Mouse (Mus musculus) forebrain, embryonic 10.5 days (tissue): ENCODE data around the gene Atp8a2. TPM values are rescaled to one million over a fixed set of nuclear protein-coding genes. Genes with fewer than 3 reads are reported as not detected.
A peak's percentile ranks its signal among the peaks of the same experiment; 100 is the strongest.
"Not testable (repeated sequence)": the region's sequence is repeated elsewhere in the genome, so short reads cannot be mapped to it uniquely, and the experiment has no call there.

ENCODE experiments used
- DNase-seq: peaks from one replicate; pipeline ENCODE4 v3.0.0-alpha.2; 2017; ENCODE audit warnings: low spot score; ENCODE audit errors: extremely low spot score
- H3K27ac ChIP-seq: fragments of 300-500 bp; sonication (generic); 2 replicates; pipeline ENCODE4 v1.5.1; 2016; ENCODE audit warnings: mild to moderate bottlenecking
- H3K27me3 ChIP-seq: fragments of 300-500 bp; sonication (generic); 2 replicates; pipeline ENCODE4 v1.6.1; 2016; ENCODE audit warnings: mild to moderate bottlenecking; ENCODE audit not compliant: poor library complexity, severe bottlenecking
- H3K36me3 ChIP-seq: fragments of 300-500 bp; sonication (generic); replicated peaks from 2 replicates; pipeline ENCODE4 v1.6.1; 2016; ENCODE audit warnings: mild to moderate bottlenecking, moderate library complexity
- H3K4me1 ChIP-seq: fragments of 300-500 bp; sonication (generic); 2 replicates; pipeline ENCODE4 v1.6.1; 2016
- H3K4me3 ChIP-seq: fragments of 300-500 bp; sonication (generic); 2 replicates; pipeline ENCODE4 v1.5.1; 2016; ENCODE audit warnings: mild to moderate bottlenecking, moderate library complexity
- H3K9me3 ChIP-seq: fragments of 300-500 bp; sonication (generic); 2 replicates; pipeline ENCODE4 v1.6.1; 2016; ENCODE audit warnings: mild to moderate bottlenecking, moderate library complexity
- WGBS: fragments of 180-500 bp; shearing (Covaris S2); methylation state at CpG from one replicate; pipeline ENCODE4 v1.1.7; 2016; 5-methylcytosine and 5-hydroxymethylcytosine counted together
- polyA plus RNA-seq: library from polyadenylated mRNA; unstranded; fragments of >200 nt; fragmentation: Nextera tagmentation; extraction: Ambion mirVana; gene quantifications from 2 replicates; pipeline ENCODE4 v1.2.1, GENCODE M21; 2016

Gene Atp8a2
- polyA plus RNA-seq, 1 experiment from 2014 or later: 2.8 TPM

GRCm38 (mm10) chr14:59720386-59720785 lies 476.6 kb downstream of the Atp8a2 start:
- 92% methylated on average over 4 of the region's 4 CpGs for WGBS
- no peak overlapping the region for H3K4me3 ChIP-seq
- H3K27me3 ChIP-seq: peaks cover 20% of the 10 kb centered on the region

DNA sequence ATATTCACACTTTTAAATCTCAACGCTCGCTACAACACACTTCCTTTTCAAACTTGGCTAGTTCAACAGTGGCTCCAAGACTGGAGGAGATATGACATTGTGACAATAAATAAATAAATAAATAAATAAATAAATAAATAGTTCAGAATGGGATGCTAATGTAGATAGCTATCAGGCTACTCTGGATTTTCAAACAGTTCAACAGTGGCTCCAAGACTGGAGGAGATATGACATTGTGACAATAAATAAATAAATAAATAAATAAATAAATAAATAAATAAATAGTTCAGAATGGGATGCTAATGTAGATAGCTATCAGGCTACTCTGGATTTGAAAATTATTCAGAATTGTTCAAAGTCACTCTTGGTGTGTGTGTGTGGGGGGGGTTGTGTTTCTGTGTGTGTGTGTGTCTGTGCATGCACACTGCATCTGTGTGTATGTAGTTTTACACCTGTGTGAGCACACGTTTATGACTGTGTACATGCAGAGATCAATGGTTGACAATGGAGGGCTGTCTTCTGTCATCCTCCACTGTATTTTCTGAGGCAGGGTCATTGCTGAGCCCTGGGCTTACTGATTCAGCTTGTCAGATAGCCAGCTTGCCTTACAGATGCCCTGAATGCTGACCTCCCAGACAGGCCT lies 480.4 kb downstream of the Atp8a2 start:
- DNase-seq, H3K4me3 ChIP-seq, H3K27ac ChIP-seq, H3K27me3 ChIP-seq, H3K9me3 ChIP-seq, H3K4me1 ChIP-seq, H3K36me3 ChIP-seq: not testable (repeated sequence)
- 89% methylated on average over 3 of the region's 3 CpGs for WGBS

More at GRCm38 (mm10) chr14:59720386-59720785, 476.6 kb downstream of the Atp8a2 start:
- no peaks in the 10 kb centered on the region for H3K36me3 ChIP-seq
- H3K27ac ChIP-seq: no peak overlapping the region
- H3K4me1 ChIP-seq: peaks cover 12% of the 10 kb centered on the region
- no peak for DNase-seq
- no peaks in the 10 kb centered on the region for H3K9me3 ChIP-seq

DNA sequence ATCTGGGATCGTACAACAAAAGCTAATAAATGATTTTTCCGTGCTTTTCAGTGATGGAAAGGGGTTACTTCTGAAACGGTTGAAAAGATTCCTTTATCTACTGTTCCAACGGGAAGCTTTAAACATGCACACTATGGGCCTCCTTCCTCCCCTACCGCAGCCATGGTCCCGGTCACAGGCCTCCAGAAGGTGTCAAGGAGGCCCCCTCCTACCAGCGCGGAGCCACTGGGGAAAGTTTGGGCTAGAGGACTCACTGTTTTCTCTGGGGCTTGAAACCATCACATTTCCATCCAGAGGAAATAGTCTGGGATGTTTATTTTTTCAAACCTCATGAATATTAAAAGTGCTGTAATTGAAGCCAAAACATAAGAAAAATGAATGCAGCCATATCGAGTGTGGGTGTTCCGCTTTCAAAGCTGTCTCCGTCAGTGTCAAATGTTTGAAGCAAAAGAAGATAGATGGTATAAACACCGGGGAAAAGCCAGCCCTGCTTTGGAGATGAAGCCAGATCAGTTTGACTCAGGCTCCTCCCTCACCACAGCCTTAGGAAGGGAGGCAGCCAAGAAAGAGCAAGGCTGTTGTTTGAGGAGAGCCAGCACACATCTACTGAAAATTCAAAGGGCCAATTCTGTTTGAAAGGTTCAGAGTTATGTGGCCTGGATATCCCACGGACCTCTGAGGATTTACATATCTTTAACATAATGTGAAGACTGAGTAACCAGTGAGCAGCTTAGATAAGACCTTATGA lies 481.1 kb downstream of the Atp8a2 start:
- 76% methylated on average over 13 of the region's 13 CpGs for WGBS
- Histone ChIP-seq H3K9me3 (no peaks in the 10 kb centered on the region), H3K36me3 (no peaks in the 10 kb centered on the region), H3K4me3 (no peak overlapping the region), H3K27me3 (peaks cover 3% of the 10 kb centered on the region; the same call in 1 of the 2 replicates), H3K27ac (peak overlapping the region; percentile 53; the same call in 1 of the 2 replicates), H3K4me1 (peaks cover 14% of the 10 kb centered on the region)
- DNase-seq: no peak

- Histone ChIP-seq H3K4me3 (no peak overlapping the region), H3K36me3 (no peaks in the 10 kb centered on the region), H3K4me1 (peaks cover 9% of the 10 kb centered on the region), H3K27me3 (peaks cover 3% of the 10 kb centered on the region; the same call in 1 of the 2 replicates), H3K27ac (no peak overlapping the region), H3K9me3 (no peaks in the 10 kb centered on the region)
- no peak for DNase-seq
- 80% methylated on average over 3 of the region's 3 CpGs for WGBS
Observed at GRCm38 (mm10) chr14:59709505-59710335, 487.3 kb downstream of the Atp8a2 start.

DNA sequence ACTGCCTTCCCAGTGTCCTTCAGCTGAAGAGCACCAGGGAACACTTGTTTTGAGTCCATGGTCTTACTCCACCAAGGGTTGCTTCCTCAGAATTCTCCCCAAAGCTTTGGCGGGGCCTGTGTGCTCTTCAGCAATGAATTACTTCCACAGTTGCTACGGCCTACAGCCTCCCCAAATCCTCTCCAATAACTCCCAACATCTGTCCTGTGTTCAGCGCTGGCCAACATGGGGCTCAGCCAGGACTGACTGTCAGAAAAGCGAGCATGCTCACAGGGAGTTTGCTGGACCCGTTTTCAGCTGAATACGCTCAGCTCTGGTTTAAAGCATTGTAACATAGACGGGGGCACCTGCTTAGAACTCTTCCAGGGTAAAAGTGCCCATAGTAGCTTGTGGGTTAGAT lies 489.0 kb downstream of the Atp8a2 start:
- no peaks in the 10 kb centered on the region for H3K36me3 ChIP-seq
- 93% methylated on average over 7 of the region's 7 CpGs for WGBS
- no peaks in the 10 kb centered on the region for H3K27me3 ChIP-seq
- H3K27ac ChIP-seq: no peak overlapping the region
- H3K9me3 ChIP-seq: no peaks in the 10 kb centered on the region
- no peak for DNase-seq
- peaks cover 9% of the 10 kb centered on the region for H3K4me1 ChIP-seq
- H3K4me3 ChIP-seq: no peak overlapping the region

GRCm38 (mm10) chr14:59705326-59706058 lies 491.5 kb downstream of the Atp8a2 start:
- peaks cover 12% of the 10 kb centered on the region for H3K4me1 ChIP-seq
- 92% methylated on average over 13 of the region's 13 CpGs for WGBS
- H3K27ac ChIP-seq: no peak overlapping the region
- no peaks in the 10 kb centered on the region; the same call in 1 of the 2 replicates for H3K27me3 ChIP-seq
- H3K4me3 ChIP-seq: no peak overlapping the region
- H3K9me3 ChIP-seq: no peaks in the 10 kb centered on the region
- no peaks in the 10 kb centered on the region for H3K36me3 ChIP-seq
- no peak for DNase-seq

DNA sequence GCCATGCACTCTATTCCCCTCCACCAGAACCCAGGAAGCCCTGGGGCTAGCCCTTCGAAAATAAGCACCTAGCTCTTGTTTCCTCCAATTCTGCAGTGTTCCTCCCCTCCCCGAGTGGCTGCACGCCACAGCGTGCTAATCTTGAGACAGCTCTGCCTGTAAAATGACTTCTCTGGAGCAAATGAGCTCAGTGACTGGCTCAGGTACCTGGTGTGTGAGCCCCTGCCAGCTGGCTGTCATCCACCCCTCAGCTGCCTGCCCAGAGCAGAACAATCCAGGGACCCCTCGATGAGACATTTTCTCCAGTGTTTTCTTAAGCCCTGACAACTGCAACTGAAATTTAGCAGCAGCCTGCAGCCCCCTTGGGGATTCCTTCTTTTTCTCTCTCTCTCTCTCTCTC lies 495.5 kb downstream of the Atp8a2 start:
- WGBS: 49% methylated on average over 5 of the region's 5 CpGs
- H3K4me1 ChIP-seq: peaks cover 19% of the 10 kb centered on the region

GRCm38 (mm10) chr14:59695160-59695559 lies 501.8 kb downstream of the Atp8a2 start:
- H3K27me3 ChIP-seq: peaks cover 5% of the 10 kb centered on the region; the same call in 1 of the 2 replicates
- WGBS: 92% methylated on average over 4 of the region's 4 CpGs
- no peak overlapping the region for H3K27ac ChIP-seq
- no peaks in the 10 kb centered on the region for H3K36me3 ChIP-seq
- no peak for DNase-seq
- no peak overlapping the region for H3K4me3 ChIP-seq
- H3K4me1 ChIP-seq: peaks cover 9% of the 10 kb centered on the region
- no peaks in the 10 kb centered on the region for H3K9me3 ChIP-seq

More for the DNA sequence above, 495.5 kb downstream of the Atp8a2 start:
- Histone ChIP-seq H3K36me3 (no peaks in the 10 kb centered on the region), H3K27me3 (no peaks in the 10 kb centered on the region; the same call in 1 of the 2 replicates), H3K9me3 (no peaks in the 10 kb centered on the region), H3K27ac (0 out of 2 replicates have a peak overlapping the region, but pooled peaks have one; percentile 25), H3K4me3 (no peak overlapping the region)
- no peak for DNase-seq

GRCm38 (mm10) chr14:59692164-59692563 lies 504.8 kb downstream of the Atp8a2 start:
- WGBS: 91% methylated on average over 6 of the region's 6 CpGs
- Histone ChIP-seq H3K27ac (no peak overlapping the region), H3K4me3 (no peak overlapping the region), H3K36me3 (no peaks in the 10 kb centered on the region), H3K4me1 (peaks cover 4% of the 10 kb centered on the region; the same call in 1 of the 2 replicates), H3K9me3 (no peaks in the 10 kb centered on the region), H3K27me3 (peaks cover 5% of the 10 kb centered on the region; the same call in 1 of the 2 replicates)
- DNase-seq: no peak

DNA sequence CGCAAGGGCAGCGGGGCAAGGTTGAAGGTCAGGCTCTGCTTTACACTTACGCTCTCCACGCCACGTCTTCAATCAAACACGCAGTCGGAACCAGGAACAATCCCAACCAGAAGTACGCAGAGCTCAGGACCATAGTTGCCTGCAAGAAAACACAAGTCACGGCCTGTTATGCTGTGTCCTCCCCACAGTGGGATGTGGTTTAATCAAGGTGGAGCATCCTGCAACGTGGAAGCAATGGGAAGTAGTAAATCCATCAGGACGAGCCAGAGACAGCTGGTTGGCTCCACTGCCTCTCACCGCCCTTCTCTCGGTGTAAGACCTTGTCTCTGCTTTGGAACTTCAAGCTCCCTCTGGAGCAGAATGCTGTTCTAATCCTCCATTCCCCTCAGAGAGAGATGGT lies 505.6 kb downstream of the Atp8a2 start:
- Histone ChIP-seq H3K27ac (no peak overlapping the region), H3K9me3 (no peaks in the 10 kb centered on the region), H3K4me3 (no peak overlapping the region), H3K27me3 (peaks cover 5% of the 10 kb centered on the region; the same call in 1 of the 2 replicates), H3K36me3 (no peaks in the 10 kb centered on the region), H3K4me1 (peaks cover 4% of the 10 kb centered on the region; the same call in 1 of the 2 replicates)
- no peak for DNase-seq
- WGBS: 81% methylated on average over 13 of the region's 13 CpGs

GRCm38 (mm10) chr14:59690954-59691353 lies 506.0 kb downstream of the Atp8a2 start:
- 85% methylated on average over 12 of the region's 12 CpGs for WGBS
- no peak overlapping the region for H3K27ac ChIP-seq
- no peak for DNase-seq
- peaks cover 4% of the 10 kb centered on the region; the same call in 1 of the 2 replicates for H3K4me1 ChIP-seq
- peaks cover 5% of the 10 kb centered on the region; the same call in 1 of the 2 replicates for H3K27me3 ChIP-seq
- no peaks in the 10 kb centered on the region for H3K36me3 ChIP-seq
- H3K9me3 ChIP-seq: no peaks in the 10 kb centered on the region
- no peak overlapping the region for H3K4me3 ChIP-seq

GRCm38 (mm10) chr14:59689596-59689995 lies 507.4 kb downstream of the Atp8a2 start:
- 69% methylated on average over 4 of the region's 4 CpGs for WGBS
- Histone ChIP-seq H3K4me3 (no peak overlapping the region), H3K4me1 (peaks cover 14% of the 10 kb centered on the region), H3K27me3 (peaks cover 11% of the 10 kb centered on the region; the same call in 1 of the 2 replicates), H3K27ac (no peak overlapping the region), H3K36me3 (no peaks in the 10 kb centered on the region), H3K9me3 (no peaks in the 10 kb centered on the region)
- DNase-seq: no peak
